Mouse (Mus musculus) G1E (cell line): ENCODE results near the gene Nol6.

Experiments
- CTCF ChIP-seq: IDR thresholded peaks from 2 replicates; pipeline ENCODE4 v1.5.1; 2012; ENCODE audit warnings: low read depth, low read length, inconsistent platforms, mixed read lengths
- GATA1 ChIP-seq: IDR thresholded peaks from 2 replicates; pipeline ENCODE4 v1.6.1; 2012; ENCODE audit warnings: borderline replicate concordance, low read length, inconsistent platforms, mixed read lengths
- GATA2 ChIP-seq: IDR thresholded peaks from 2 replicates; pipeline ENCODE4 v1.6.1; 2012; ENCODE audit warnings: low read depth, low read length, inconsistent platforms, borderline replicate concordance
- POLR2AphosphoS5 ChIP-seq: IDR thresholded peaks from 2 replicates; pipeline ENCODE4 v1.6.1; 2012; ENCODE audit warnings: low read depth, low read length, inconsistent platforms; ENCODE audit not compliant: insufficient replicate concordance
- TAL1 ChIP-seq: conservative IDR thresholded peaks from 2 replicates; pipeline ENCODE4 v1.6.1; 2012; ENCODE audit warnings: low read depth, low read length, inconsistent platforms, mixed read lengths

DNA sequence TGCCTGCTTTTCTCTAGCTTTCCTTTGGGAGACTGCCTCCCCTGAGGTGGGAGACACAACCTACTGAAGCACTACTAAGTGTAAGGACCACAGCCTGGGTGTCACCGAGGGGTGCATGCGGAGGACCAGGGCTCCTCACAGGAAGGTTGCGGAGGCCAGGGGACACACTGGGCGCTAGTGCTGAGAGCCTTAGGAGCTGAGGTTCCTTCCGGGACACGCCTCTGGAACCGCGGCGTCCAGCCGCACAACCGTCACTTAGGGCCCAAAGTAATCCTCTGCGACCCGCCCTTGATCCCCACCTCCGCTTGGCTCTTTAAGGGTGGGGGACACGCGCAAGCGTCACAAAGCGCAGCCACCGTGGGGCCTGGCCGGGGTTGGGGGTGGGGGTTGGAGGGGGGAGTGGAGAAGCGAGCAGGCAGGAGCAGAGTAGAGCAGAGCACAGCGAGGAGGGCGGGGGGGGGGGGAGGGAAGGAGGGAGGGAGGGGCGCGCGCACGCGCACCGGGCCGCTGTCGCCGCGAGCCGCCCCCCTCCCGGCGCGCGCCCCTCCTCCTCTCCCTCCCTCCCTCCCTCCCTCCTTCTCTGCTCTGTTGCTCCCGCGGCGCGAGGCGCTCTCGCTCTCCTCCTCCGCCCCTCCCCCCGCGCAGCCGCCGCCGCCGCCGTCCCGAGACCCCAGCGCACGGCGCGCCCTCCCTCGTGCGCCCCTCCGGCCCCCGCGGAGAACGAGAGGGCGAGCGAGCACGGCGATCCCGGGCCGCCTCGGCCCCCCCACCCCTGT lies 10.9 kb upstream of the Nol6 start:
- TF ChIP-seq TAL1 (no peak), CTCF (no peak), GATA2 (no peak), POLR2AphosphoS5 (no peak), GATA1 (no peak)
